Mouse (Mus musculus) kidney, adult 11 months (tissue): ENCODE results near the gene Hist1h4a.
"Not testable (repeated sequence)": the region's sequence is repeated elsewhere in the genome, so short reads cannot be mapped to it uniquely, and the experiment has no call there.

ENCODE experiments used
- DNase-seq: peaks from one replicate; pipeline ENCODE4 v3.0.0; 2022

Hist1h4a gene

GRCm38 (mm10) chr13:23740910-23741309 is 20.1 kb downstream of the Hist1h4a start:
- DNase-seq = no peak

- no peak for DNase-seq
Measured at GRCm38 (mm10) chr13:23740256-23740840, 20.7 kb downstream of the Hist1h4a start.

- DNase-seq = no peak
Measured at GRCm38 (mm10) chr13:23739922-23740252, 21.1 kb downstream of the Hist1h4a start.

- peak; percentile 98 for DNase-seq
Measured at GRCm38 (mm10) chr13:23739069-23739921, 21.7 kb downstream of the Hist1h4a start.

GRCm38 (mm10) chr13:23738677-23739068 is 22.4 kb downstream of the Hist1h4a start, which contains the start of gene Hist1h1c:
Hist1h1c (plus strand) TSS chr13:23738808.
- peak; percentile 91 for DNase-seq

GRCm38 (mm10) chr13:23738041-23738440 is 23.0 kb downstream of the Hist1h4a start:
- no peak for DNase-seq

GRCm38 (mm10) chr13:23737091-23737490 is 23.9 kb downstream of the Hist1h4a start:
- no peak for DNase-seq

GRCm38 (mm10) chr13:23732156-23732804 is 28.8 kb downstream of the Hist1h4a start:
- no peak for DNase-seq

- DNase-seq = peak; percentile 81
Measured at GRCm38 (mm10) chr13:23730479-23730878, 30.6 kb downstream of the Hist1h4a start.

GRCm38 (mm10) chr13:23729706-23730105 is 31.3 kb downstream of the Hist1h4a start:
- DNase-seq = no peak

- no peak for DNase-seq
Measured at GRCm38 (mm10) chr13:23729192-23729525, 31.9 kb downstream of the Hist1h4a start.

GRCm38 (mm10) chr13:23728472-23729191 is 32.4 kb downstream of the Hist1h4a start:
- DNase-seq = no peak

- no peak for DNase-seq
Measured at GRCm38 (mm10) chr13:23725213-23725612, 35.8 kb downstream of the Hist1h4a start.

GRCm38 (mm10) chr13:23724239-23724638 is 36.8 kb downstream of the Hist1h4a start:
- no peak for DNase-seq

GRCm38 (mm10) chr13:23717593-23718245 is 43.3 kb downstream of the Hist1h4a start:
- DNase-seq = not testable (repeated sequence)

- no peak for DNase-seq
Measured at GRCm38 (mm10) chr13:23717176-23717575, 43.9 kb downstream of the Hist1h4a start.

- DNase-seq = no peak
Measured at GRCm38 (mm10) chr13:23716261-23717042, 44.6 kb downstream of the Hist1h4a start.
